Mouse (Mus musculus) small intestine, adult 2 months (tissue): ENCODE measurements around the gene Cx3cl1. TPM values are rescaled to one million over a fixed set of nuclear protein-coding genes. Genes with fewer than 3 reads are reported as not detected.

Source experiments
- H3K27ac ChIP-seq: fragments of 200-500 bp; 2 replicates; pipeline ENCODE4 v1.5.1; 2012; ENCODE audit warnings: low read depth, low read length, control low read depth, inconsistent platforms; ENCODE audit not compliant: insufficient read depth
- H3K27me3 ChIP-seq: fragments of 200-500 bp; 2 replicates; pipeline ENCODE4 v1.6.1; 2012; ENCODE audit warnings: mild to moderate bottlenecking, moderate library complexity, low read length, inconsistent platforms; ENCODE audit not compliant: control insufficient read depth, insufficient read depth
- H3K36me3 ChIP-seq: fragments of 200-500 bp; 2 replicates; pipeline ENCODE4 v1.6.1; 2012; ENCODE audit warnings: mild to moderate bottlenecking, low read length, control low read depth, inconsistent platforms; ENCODE audit not compliant: control insufficient read depth, insufficient read depth
- H3K4me1 ChIP-seq: fragments of 200-500 bp; 2 replicates; pipeline ENCODE4 v1.6.1; 2012; ENCODE audit warnings: low read length, inconsistent platforms, mixed read lengths; ENCODE audit not compliant: control insufficient read depth, insufficient read depth, insufficient read length
- H3K4me3 ChIP-seq: fragments of 200-500 bp; 2 replicates; pipeline ENCODE4 v1.5.1; 2012; ENCODE audit warnings: low read depth, mild to moderate bottlenecking, control low read depth, inconsistent platforms, low read length, moderate library complexity
- CTCF ChIP-seq: fragments of 200-500 bp; IDR thresholded peaks from 2 replicates; pipeline ENCODE4 v1.5.1; 2012; ENCODE audit warnings: low read depth, mild to moderate bottlenecking, control low read depth, inconsistent platforms, low read length, moderate library complexity, mixed read lengths; ENCODE audit not compliant: insufficient replicate concordance, insufficient read length; ENCODE audit errors: extremely low read depth
- POLR2A ChIP-seq: fragments of 200-500 bp; IDR thresholded peaks from 2 replicates; pipeline ENCODE4 v1.6.1; 2012; ENCODE audit warnings: low read depth, mild to moderate bottlenecking, control low read depth, inconsistent platforms, low read length, moderate library complexity
- WGBS: fragments of 180-500 bp; shearing (Covaris S2); methylation state at CpG from one replicate; pipeline ENCODE4 v1.1.7; 2018; 5-methylcytosine and 5-hydroxymethylcytosine counted together
- polyA plus RNA-seq: library from polyadenylated mRNA; depleted of rRNA; stranded (reverse); fragments of >200 nt; gene quantifications from 2 replicates; pipeline ENCODE4 v1.2.3, GENCODE M21; 2012; rRNA removed

Cx3cl1 gene
- polyA plus RNA-seq, 1 experiment = 160 TPM

- H3K36me3 ChIP-seq = peaks cover 45% of the 10 kb centered on the region
- H3K27me3 ChIP-seq = no peaks in the 10 kb centered on the region
- TF ChIP-seq CTCF (no peak), POLR2A (no peak)
- no peak overlapping the region for H3K4me3 ChIP-seq
- H3K4me1 ChIP-seq = no peaks in the 10 kb centered on the region; the same call in 1 of the 2 replicates
- 96% methylated on average over 2 of the region's 2 CpGs for WGBS
- H3K27ac ChIP-seq = no peak overlapping the region
Measured at GRCm38 (mm10) chr8:94821381-94821780, 49.6 kb downstream of the Cx3cl1 start.

- Histone ChIP-seq H3K4me3 (no peak overlapping the region), H3K27me3 (no peaks in the 10 kb centered on the region), H3K4me1 (no peaks in the 10 kb centered on the region; the same call in 1 of the 2 replicates), H3K27ac (no peak overlapping the region), H3K36me3 (peaks cover 56% of the 10 kb centered on the region)
- WGBS = 89% methylated on average over 23 of the region's 23 CpGs
- TF ChIP-seq CTCF = peak; percentile 68; the same call in 1 of the 2 replicates
- no peak for TF ChIP-seq POLR2A
Measured at GRCm38 (mm10) chr8:94822637-94823560, 51.1 kb downstream of the Cx3cl1 start.

GRCm38 (mm10) chr8:94825170-94825569 is 53.4 kb downstream of the Cx3cl1 start:
- whole genome bisulfite sequencing = 87% methylated on average over 6 of the region's 6 CpGs
- Histone ChIP-seq H3K27ac (no peak overlapping the region), H3K27me3 (no peaks in the 10 kb centered on the region), H3K4me1 (no peaks in the 10 kb centered on the region; the same call in 1 of the 2 replicates), H3K36me3 (peaks cover 68% of the 10 kb centered on the region), H3K4me3 (no peak overlapping the region)
- TF ChIP-seq POLR2A (no peak), CTCF (no peak)

GRCm38 (mm10) chr8:94826210-94826609 is 54.4 kb downstream of the Cx3cl1 start:
- no peak overlapping the region for H3K27ac ChIP-seq
- WGBS = 92% methylated on average over 5 of the region's 5 CpGs
- H3K4me3 ChIP-seq = no peak overlapping the region
- no peak for TF ChIP-seq POLR2A
- TF ChIP-seq CTCF = no peak
- H3K27me3 ChIP-seq = no peaks in the 10 kb centered on the region
- H3K4me1 ChIP-seq = no peaks in the 10 kb centered on the region; the same call in 1 of the 2 replicates
- peaks cover 72% of the 10 kb centered on the region for H3K36me3 ChIP-seq

GRCm38 (mm10) chr8:94828284-94828683 is 56.5 kb downstream of the Cx3cl1 start:
- no peak overlapping the region for H3K4me3 ChIP-seq
- H3K27ac ChIP-seq = no peak overlapping the region
- no peaks in the 10 kb centered on the region for H3K27me3 ChIP-seq
- 80% methylated on average over 6 of the region's 6 CpGs for WGBS
- TF ChIP-seq CTCF (no peak), POLR2A (no peak)
- peaks cover 64% of the 10 kb centered on the region for H3K36me3 ChIP-seq
- no peaks in the 10 kb centered on the region for H3K4me1 ChIP-seq

Other genes starting within 250 kb of the Cx3cl1 start
- gene Cpne2, start 239.0 kb upstream of the Cx3cl1 start, polyA plus RNA-seq = 25.7 and 108 TPM in 2 replicates
- gene Rspry1, start 170.1 kb upstream of the Cx3cl1 start, polyA plus RNA-seq = 1.9 and 3.5 TPM in 2 replicates
- 9.1 and 24.2 TPM in 2 replicates for gene Fam192a, start 170.0 kb upstream of the Cx3cl1 start, polyA plus RNA-seq
- gene Arl2bp, start 105.4 kb upstream of the Cx3cl1 start, polyA plus RNA-seq = 26.3 and 50.7 TPM in 2 replicates
- gene Pllp, start 75.7 kb upstream of the Cx3cl1 start, polyA plus RNA-seq = 50.9 and 84.3 TPM in 2 replicates
- 4.2 and 6.5 TPM in 2 replicates for gene Ccl22, start 26.4 kb upstream of the Cx3cl1 start, polyA plus RNA-seq
- 0.62 and 0.94 TPM in 2 replicates for gene Ccl17, start 38.4 kb downstream of the Cx3cl1 start, polyA plus RNA-seq
- 154 and 238 TPM in 2 replicates for gene Coq9, start 66.3 kb downstream of the Cx3cl1 start, polyA plus RNA-seq
- 16.7 and 32.0 TPM in 2 replicates for gene Ciapin1, start 66.3 kb downstream of the Cx3cl1 start, polyA plus RNA-seq
- gene Polr2c, start 85.4 kb downstream of the Cx3cl1 start, polyA plus RNA-seq = 32.3 and 57.1 TPM in 2 replicates
- 58.8 and 156 TPM in 2 replicates for gene Dok4, start 104.3 kb downstream of the Cx3cl1 start, polyA plus RNA-seq
- gene Ccdc102a, start 146.1 kb downstream of the Cx3cl1 start, polyA plus RNA-seq = 8.1 TPM in 2 replicates
- 10.2 and 15.4 TPM in 2 replicates for gene Adgrg5, start 151.7 kb downstream of the Cx3cl1 start, polyA plus RNA-seq
- gene Adgrg1, start 202.7 kb downstream of the Cx3cl1 start, polyA plus RNA-seq = 32.3 and 36.4 TPM in 2 replicates
- gene Adgrg3, start 245.7 kb downstream of the Cx3cl1 start, polyA plus RNA-seq = 3.5 and 7.6 TPM in 2 replicates